Mouse (Mus musculus) MEL (cell line): ENCODE measurements around the gene Vgll4.

Source experiments
- CTCF ChIP-seq, 3 experiments: IDR thresholded peaks in 2 of 3; conservative IDR thresholded peaks in 1 of 3; 2 replicates each; pipeline ENCODE4 v1.5.1; 2011 to 2012; ENCODE audit warnings: low read length in 3 of 3, low read depth in 2 of 3, mild to moderate bottlenecking in 2 of 3, improper control_type of control experiment in 1 of 3, inconsistent platforms in 1 of 3, mixed read lengths in 1 of 3, moderate library complexity in 1 of 3; ENCODE audit not compliant: control insufficient read depth in 1 of 3, insufficient read depth in 1 of 3, poor library complexity in 1 of 3, severe bottlenecking in 1 of 3
- ELF1 ChIP-seq: IDR thresholded peaks from 2 replicates; pipeline ENCODE4 v1.6.1; 2014; ENCODE audit warnings: low read depth, mild to moderate bottlenecking, inconsistent platforms, low read length, improper control_type of control experiment, moderate library complexity
- EP300 ChIP-seq, 2 experiments: IDR thresholded peaks; 2 replicates each; pipeline ENCODE4 v1.6.1; 2011; ENCODE audit warnings: improper control_type of control experiment in 2 of 2, low read length in 2 of 2, low read depth in 1 of 2, mild to moderate bottlenecking in 1 of 2
- GATA1 ChIP-seq: IDR thresholded peaks from 2 replicates; pipeline ENCODE4 v1.6.1; 2011; ENCODE audit warnings: low read depth, low read length, improper control_type of control experiment
- JUND ChIP-seq: IDR thresholded peaks from 2 replicates; pipeline ENCODE4 v1.6.1; 2011; ENCODE audit warnings: low read depth, mild to moderate bottlenecking, improper control_type of control experiment, low read length
- MAX ChIP-seq: IDR thresholded peaks from 2 replicates; pipeline ENCODE4 v1.6.1; 2011; ENCODE audit warnings: low read length, improper control_type of control experiment
- MXI1 ChIP-seq: IDR thresholded peaks from 2 replicates; pipeline ENCODE4 v1.6.1; 2011; ENCODE audit warnings: mild to moderate bottlenecking, low read depth, low read length, improper control_type of control experiment
- MYB ChIP-seq: IDR thresholded peaks from 2 replicates; pipeline ENCODE4 v1.6.1; 2011; ENCODE audit warnings: mild to moderate bottlenecking, low read depth, low read length, improper control_type of control experiment
- NELFE ChIP-seq: IDR thresholded peaks from 2 replicates; pipeline ENCODE4 v1.6.1; 2011; ENCODE audit warnings: low read depth, low read length, improper control_type of control experiment
- POLR2A ChIP-seq, 2 experiments: IDR thresholded peaks; 2 replicates each; pipeline ENCODE4 v1.6.1; 2011 to 2012; ENCODE audit warnings: low read length in 2 of 2, mild to moderate bottlenecking in 2 of 2, control low read depth in 1 of 2, improper control_type of control experiment in 1 of 2, low read depth in 1 of 2, moderate library complexity in 1 of 2; ENCODE audit not compliant: control insufficient read depth in 1 of 2, insufficient read depth in 1 of 2, poor library complexity in 1 of 2
- POLR2AphosphoS2 ChIP-seq: IDR thresholded peaks from 2 replicates; pipeline ENCODE4 v1.6.1; 2011; ENCODE audit warnings: low read length, improper control_type of control experiment
- RAD21 ChIP-seq: IDR thresholded peaks from 2 replicates; pipeline ENCODE4 v1.6.1; 2011; ENCODE audit warnings: mild to moderate bottlenecking, low read depth, low read length, improper control_type of control experiment
- TCF12 ChIP-seq: IDR thresholded peaks from 2 replicates; pipeline ENCODE4 v1.6.1; 2014; ENCODE audit warnings: low read depth, mild to moderate bottlenecking, inconsistent platforms, low read length, improper control_type of control experiment, moderate library complexity

DNA sequence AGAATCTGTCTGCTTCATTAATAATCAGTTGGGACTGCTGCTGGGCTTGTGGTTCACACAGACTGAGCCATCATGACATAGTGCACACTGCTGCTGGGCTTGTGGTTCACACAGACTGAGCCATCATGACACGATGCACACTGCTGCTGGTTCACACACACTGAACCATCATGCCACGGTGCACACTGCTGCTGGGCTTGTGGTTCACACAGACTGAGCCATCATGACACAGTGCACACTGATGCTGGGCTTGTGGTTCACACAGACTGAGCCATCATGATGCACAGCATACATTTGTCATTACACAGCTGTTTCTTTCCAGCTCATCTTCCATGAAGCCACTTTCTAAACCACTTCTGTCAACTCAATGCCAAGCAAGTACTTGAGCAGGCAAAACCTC is 30.1 kb downstream of the Vgll4 start:
- TF ChIP-seq MYB (no peak), JUND (no peak), POLR2A (IDR thresholded peaks at IDR 0.05; ENCODE audit: control insufficient read depth in 1 of 2, insufficient read depth in 1 of 2, low read depth in 1 of 2, low read length in 2 of 2, poor library complexity in 1 of 2) (no peak), NELFE (no peak), TCF12 (no peak), CTCF (IDR thresholded peaks at IDR 0.05 in 2 of 3, conservative IDR thresholded peaks at IDR 0.05 in 1 of 3; ENCODE audit: control insufficient read depth in 1 of 3, insufficient read depth in 1 of 3, low read depth in 2 of 3, low read length in 3 of 3, poor library complexity in 1 of 3, severe bottlenecking in 1 of 3) (no peak), POLR2AphosphoS2 (no peak), EP300 (IDR thresholded peaks at IDR 0.05; ENCODE audit: low read depth in 1 of 2, low read length in 2 of 2) (no peak), GATA1 (no peak), MAX (no peak), RAD21 (no peak), ELF1 (no peak), MXI1 (no peak)
